Mouse (Mus musculus) lung, adult 2 months (tissue): ENCODE measurements at regions not wholly inside any gene's neighbourhood (a gene's known extent, or its start where the extent isn't known, plus 50 kb on each side); places are given as distances from the start of the nearest gene placed in this dataset.

Source experiments
- CTCF ChIP-seq: fragments of 200-500 bp; IDR thresholded peaks from 2 replicates; pipeline ENCODE4 v1.5.1; 2011; ENCODE audit warnings: mild to moderate bottlenecking, low read length, control low read depth; ENCODE audit not compliant: insufficient read depth
- POLR2A ChIP-seq: fragments of 200-500 bp; IDR thresholded peaks from 2 replicates; pipeline ENCODE4 v1.6.1; 2011; ENCODE audit warnings: low read depth, mild to moderate bottlenecking, control low read depth, low read length, borderline replicate concordance; ENCODE audit errors: extremely low read depth

DNA sequence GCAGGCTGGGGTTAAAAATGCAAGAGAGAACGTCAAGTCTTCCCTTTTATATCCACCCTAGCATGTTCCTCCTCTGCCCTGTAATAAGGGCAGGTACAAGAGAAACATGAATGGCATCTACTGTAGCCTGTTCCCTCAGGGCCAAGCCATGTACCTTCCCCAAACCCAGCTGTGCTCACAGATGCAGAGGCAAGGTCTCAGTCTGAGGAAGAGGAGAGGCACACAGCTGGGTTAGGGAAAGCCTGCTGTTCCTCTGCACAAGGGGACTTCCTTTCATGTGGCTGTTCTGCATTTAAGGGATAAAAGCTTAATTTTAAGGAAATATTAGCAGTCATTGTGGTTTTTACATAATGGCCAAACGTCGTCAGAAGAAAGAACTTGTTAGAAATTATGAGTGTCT, 378.8 kb downstream of the Agtpbp1 start:
- TF ChIP-seq POLR2A (no peak), CTCF (no peak)
